In the genomic region with DNA sequence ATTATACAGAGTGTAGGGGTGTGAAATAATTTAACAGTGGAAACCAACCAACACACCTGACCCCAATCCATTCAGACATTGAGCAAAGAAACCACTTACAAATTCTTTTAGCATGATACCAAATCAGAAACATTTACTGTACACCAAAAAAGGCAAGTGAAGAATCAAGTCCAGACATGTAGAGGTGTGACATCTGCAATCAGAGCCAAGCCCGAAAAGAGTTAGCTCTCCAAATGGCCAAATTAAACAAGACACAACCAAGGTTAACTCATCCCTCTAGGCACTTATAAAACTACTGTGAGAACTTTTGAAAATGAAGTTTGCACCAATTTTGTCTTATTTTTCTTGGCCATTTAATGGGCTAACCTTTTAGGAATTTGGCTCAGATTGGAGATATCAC, we compare ENCODE assay signal across 28 mouse cellular contexts. TPM values are rescaled to one million over a fixed set of nuclear protein-coding genes. Genes with fewer than 3 reads are reported as not detected.
DNase-seq lines count a peak whose midpoint lies in the region; ATAC-seq and TF ChIP-seq lines count a peak whose summit lies in the region.
"Had no signal": no experiment of that assay in that cellular context is flagged by ENCODE, and none has a peak within 500 bp of the region (broad histone marks: within the 10 kb centered on the region; RNA-seq: fewer than 3 reads in every experiment).

No protein-coding gene starts in this region.

- no peak overlapping the region for H3K4me3 ChIP-seq in limb, embryonic 13.5 days
- no peak overlapping the region for H3K4me3 ChIP-seq in limb, embryonic 10.5 days
- no peak overlapping the region for H3K4me3 ChIP-seq in limb, embryonic 14.5 days (replicated peaks; ENCODE audit: low read length)

- no peaks in the 10 kb centered on the region for H3K4me1 ChIP-seq in limb, embryonic 13.5 days
- no peaks in the 10 kb centered on the region for H3K4me1 ChIP-seq in limb, embryonic 10.5 days
- H3K4me1 ChIP-seq in limb, embryonic 14.5 days (ENCODE audit: control insufficient read depth, insufficient read depth, low read length), result no peaks in the 10 kb centered on the region

- no peak overlapping the region for H3K27ac ChIP-seq in limb, embryonic 13.5 days
- H3K27ac ChIP-seq in limb, embryonic 10.5 days, result no peak overlapping the region
- H3K27ac ChIP-seq in limb, embryonic 14.5 days (replicated peaks; ENCODE audit: low read depth, low read length), result no peak overlapping the region

- TF ChIP-seq POLR2A in limb, embryonic 14.5 days (IDR thresholded peaks at IDR 0.05; ENCODE audit: borderline replicate concordance, extremely low read depth, insufficient read depth, insufficient read length), result no peak

- H3K9ac ChIP-seq in limb, embryonic 13.5 days, result no peak overlapping the region
- H3K9ac ChIP-seq in limb, embryonic 14.5 days (ENCODE audit: low read depth, low read length, severe bottlenecking), result no peak overlapping the region

- no peak for DNase-seq in limb, embryonic 10.5 days (ENCODE audit: low spot score)
- peak; percentile 27 for DNase-seq in Muller cell, postnatal 12 days (ENCODE audit: inconsistent ontology term)
- DNase-seq in limb, embryonic 14.5 days (ENCODE audit: low spot score), result peak; percentile 11
- no peak for DNase-seq in gastrocnemius, adult 8-10 months (ENCODE audit: low spot score in 2 of 2)
- DNase-seq: adrenal gland, adult 2 months; adrenal gland, adult 8-10 months; adrenal gland, postnatal 10 days; adrenal gland, postnatal 14 days; adrenal gland, postnatal 25 days; adrenal gland, postnatal 36 days; B cell, adult 2 months; cerebellum, adult 11 months; cerebellum, adult 11-12 months; cerebellum, adult 18-20 months; cerebellum, adult 2 months had no signal

- H3K36me3 ChIP-seq in limb, embryonic 13.5 days, result no peaks in the 10 kb centered on the region
- H3K36me3 ChIP-seq in limb, embryonic 10.5 days, result no peaks in the 10 kb centered on the region
- no peaks in the 10 kb centered on the region for H3K36me3 ChIP-seq in limb, embryonic 14.5 days (ENCODE audit: control insufficient read depth, insufficient read depth, low read length)
- H3K36me3 ChIP-seq: G1E had no signal

- WGBS in limb, embryonic 13.5 days, result 65% methylated on average over 1 of the region's 1 CpGs
- WGBS in limb, embryonic 10.5 days, result 78% methylated on average over 1 of the region's 1 CpGs
- 50% methylated on average over 1 of the region's 1 CpGs for WGBS in limb, embryonic 14.5 days

- H3K27me3 ChIP-seq in limb, embryonic 13.5 days, result no peaks in the 10 kb centered on the region
- H3K27me3 ChIP-seq in limb, embryonic 10.5 days (ENCODE audit: low read depth, poor library complexity, severe bottlenecking), result no peaks in the 10 kb centered on the region
- H3K27me3 ChIP-seq in limb, embryonic 14.5 days (ENCODE audit: control insufficient read depth, insufficient read depth, low read length), result no peaks in the 10 kb centered on the region
- H3K27me3 ChIP-seq: Patski had no signal

- no peaks in the 10 kb centered on the region for H3K9me3 ChIP-seq in limb, embryonic 13.5 days
- no peaks in the 10 kb centered on the region for H3K9me3 ChIP-seq in limb, embryonic 10.5 days (replicated peaks)
- H3K9me3 ChIP-seq in limb, embryonic 14.5 days (ENCODE audit: control insufficient read depth, low read length), result no peaks in the 10 kb centered on the region
- H3K9me3 ChIP-seq: G1E had no signal

- ATAC-seq in limb, embryonic 13.5 days (ENCODE audit: low FRiP score, low read depth), result 0 out of 2 replicates have a peak, but pooled peaks have one; percentile 51
- ATAC-seq in limb, embryonic 14.5 days (ENCODE audit: low FRiP score, low read depth), result peak; percentile 57
- ATAC-seq in inflammation-experienced regulatory T-cells, adult 6 months, result no peak
- ATAC-seq: activated CD4-positive, CD25-positive, alpha-beta regulatory T cell, adult 4 months; CD4-positive, CD25-positive, alpha-beta regulatory T cell, adult 4 months; Patski had no signal

- H3K4me2 ChIP-seq in limb, embryonic 13.5 days (replicated peaks), result no peak overlapping the region
- no peak overlapping the region for H3K4me2 ChIP-seq in limb, embryonic 14.5 days (replicated peaks; ENCODE audit: low read depth, low read length, severe bottlenecking)

RNA-seq across cellular contexts. Expression of a gene that starts 46.3 kb away (rescaled TPM):
- not detected in 2 replicates for polyA plus RNA-seq in limb, embryonic 13.5 days (2015; fragmentation: Nextera tagmentation; extraction: Ambion mirVana)
- not detected in 2 replicates for polyA plus RNA-seq in limb, embryonic 10.5 days (2016; fragmentation: Nextera tagmentation; extraction: Ambion mirVana)
- polyA plus RNA-seq in limb, embryonic 14.5 days (2012; rRNA removed), result not detected in 2 replicates
- not detected in 2 replicates for polyA plus RNA-seq in limb, embryonic 14.5 days (2014; fragmentation: Nextera tagmentation; extraction: Ambion mirVana)
- total RNA-seq in gastrocnemius, adult 8-10 months (2022), result not detected
- not detected for polyA plus RNA-seq in inflammation-experienced regulatory T-cells, adult 6 months (2017; shearing (Covaris generic))
- total RNA-seq: adrenal gland, adult 18-20 months; adrenal gland, adult 8-10 months; adrenal gland, postnatal 10 days; adrenal gland, postnatal 14 days; adrenal gland, postnatal 25 days; adrenal gland, postnatal 36 days; adrenal gland, postnatal 4 days; CH12.LX; ES-E14; MEL had no signal
- polyA plus RNA-seq: activated CD4-positive, CD25-positive, alpha-beta regulatory T cell, adult 4 months; adrenal gland, adult 2 months; brain, embryonic 14.5 days; C2C12; CD4-positive, CD25-positive, alpha-beta regulatory T cell, adult 4 months; cerebellum, adult 2 months; G1E; Patski had no signal

Comparison
In these comparisons a context has a peak if more than half of its experiments do, and no peak if none do; other contexts are left out.
1. DNase-seq: peak in Muller cell, postnatal 12 days (single experiment) and limb, embryonic 14.5 days (single experiment); none in limb, embryonic 10.5 days (single experiment) and gastrocnemius, adult 8-10 months (0 of 2).